Mouse (Mus musculus): Measurements from ENCODE around the gene Ctdspl. TPM values are rescaled to one million over a fixed set of nuclear protein-coding genes. Genes with fewer than 3 reads are reported as not detected.

The Ctdspl gene
- total RNA-seq, 2 experiments from 2014 or later = 11.2 to 11.3 TPM

- intact Hi-C loops (cut with DNase I) = loop anchor here (10.0 kb wide), 1 partner anchor 980 kb away; the partner anchor contains the start of gene Wdr48
- DNase-seq = no peak
Observed at GRCm38 (mm10) chr9:118915290-118915689, 11.0 kb upstream of the Ctdspl start.

DNA sequence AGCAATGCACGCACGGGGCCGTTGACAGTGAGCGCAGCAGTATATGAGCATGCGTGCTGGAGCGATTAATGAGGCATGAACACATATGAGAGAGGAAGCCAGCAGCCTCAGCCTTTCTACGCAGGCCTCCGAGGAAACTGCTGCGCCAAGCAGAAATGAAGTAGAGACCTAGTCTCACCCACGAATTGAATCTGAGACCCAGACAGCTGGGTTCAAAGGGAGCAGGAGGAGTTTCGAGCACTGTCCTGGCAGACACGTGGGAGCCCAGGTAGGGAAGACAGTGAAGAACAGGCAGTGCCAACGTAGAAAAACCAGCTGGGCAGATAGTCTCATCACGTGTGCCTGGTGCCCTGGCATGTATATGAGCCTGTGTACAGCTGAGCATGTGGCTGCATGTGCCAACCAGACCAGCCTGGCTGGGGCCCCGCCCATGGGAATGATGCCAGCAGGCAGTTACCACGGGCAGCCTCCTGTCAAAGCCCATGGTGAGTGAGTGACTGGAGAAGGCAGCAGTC lies 6.5 kb upstream of the Ctdspl start:
- intact Hi-C loops (cut with DNase I) = loop anchor here (1.0 to 10.0 kb wide), 4 partner anchors 110 to 975 kb away; partner anchors contain the start of genes Myd88 and Wdr48
- no peak for DNase-seq

DNA sequence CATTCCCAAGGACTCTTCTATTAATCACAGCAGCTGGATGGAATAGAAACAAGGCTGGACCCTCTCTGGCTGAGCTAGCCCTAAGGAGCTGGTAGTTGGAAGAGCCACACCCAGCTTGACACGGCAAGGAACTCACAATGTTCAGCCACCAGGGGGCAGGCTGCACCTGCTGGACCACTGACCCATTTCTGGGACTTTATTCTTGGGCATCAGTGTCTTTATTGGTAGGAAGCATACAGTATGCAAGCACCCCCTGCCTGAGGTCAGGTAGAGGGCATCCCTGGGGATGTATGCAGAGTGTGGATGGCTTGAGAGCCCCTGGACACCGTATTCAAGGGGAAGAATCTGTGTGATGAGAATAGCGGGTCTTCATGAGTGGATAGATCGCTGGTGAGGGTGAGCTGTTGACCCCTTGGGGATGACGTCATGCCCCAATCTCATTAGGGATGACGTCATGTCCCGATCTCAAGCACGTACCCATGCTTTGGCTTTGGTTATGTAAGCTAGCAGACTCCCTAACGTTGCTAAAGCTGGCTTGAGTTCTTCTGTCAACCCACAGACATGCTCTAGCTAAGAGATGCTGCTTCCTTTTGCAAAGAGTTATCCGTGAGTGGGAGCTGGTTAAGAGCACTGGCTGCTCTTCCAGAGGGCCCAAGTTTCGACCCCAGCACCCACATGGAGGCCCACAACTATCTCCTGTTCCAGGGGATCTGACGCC lies 5.3 kb upstream of the Ctdspl start:
- DNase-seq = peak; percentile 85 to 89
- intact Hi-C loops (cut with DNase I) = loop anchor here (1.0 to 10.0 kb wide), 3 partner anchors 108 to 424 kb away; partner anchors contain the start of gene Myd88

GRCm38 (mm10) chr9:118921926-118922325 lies 4.3 kb upstream of the Ctdspl start:
- intact Hi-C loops (cut with DNase I) = loop anchor here (10.0 kb wide), 1 partner anchor 423 kb away; the partner anchor contains the start of gene Myd88
- DNase-seq = no peak

DNA sequence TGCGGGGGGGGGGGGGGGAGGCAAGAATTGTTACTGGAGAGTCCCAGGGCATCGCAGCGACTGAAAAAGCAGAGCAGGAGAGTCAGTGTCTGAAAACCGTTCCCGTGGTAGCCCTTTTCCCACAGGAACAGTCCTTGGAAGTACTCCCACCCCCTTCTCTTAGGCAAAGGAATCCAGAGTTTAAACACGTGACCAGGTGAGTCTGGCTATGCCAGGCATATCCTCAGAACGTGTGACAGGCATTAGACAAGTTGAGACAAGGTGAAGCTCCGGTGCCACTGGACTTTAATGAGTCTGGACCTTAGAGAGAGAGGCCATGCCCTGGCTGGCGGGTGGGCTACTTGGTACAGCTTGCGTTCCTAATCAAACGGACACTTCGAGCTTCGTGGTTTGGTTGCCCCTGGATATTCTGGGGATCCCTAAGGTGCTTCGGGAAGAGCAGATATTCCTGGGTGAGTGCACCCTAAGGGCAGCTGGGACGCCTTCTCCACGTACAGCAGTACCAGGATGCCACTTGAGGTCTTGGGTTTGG lies 1.6 kb upstream of the Ctdspl start:
- DNase-seq = no peak
- intact Hi-C loops (cut with DNase I) = loop anchor here (5.0 to 10.0 kb wide), 2 partner anchors 58 to 420 kb away; partner anchors contain the start of gene Myd88

DNA sequence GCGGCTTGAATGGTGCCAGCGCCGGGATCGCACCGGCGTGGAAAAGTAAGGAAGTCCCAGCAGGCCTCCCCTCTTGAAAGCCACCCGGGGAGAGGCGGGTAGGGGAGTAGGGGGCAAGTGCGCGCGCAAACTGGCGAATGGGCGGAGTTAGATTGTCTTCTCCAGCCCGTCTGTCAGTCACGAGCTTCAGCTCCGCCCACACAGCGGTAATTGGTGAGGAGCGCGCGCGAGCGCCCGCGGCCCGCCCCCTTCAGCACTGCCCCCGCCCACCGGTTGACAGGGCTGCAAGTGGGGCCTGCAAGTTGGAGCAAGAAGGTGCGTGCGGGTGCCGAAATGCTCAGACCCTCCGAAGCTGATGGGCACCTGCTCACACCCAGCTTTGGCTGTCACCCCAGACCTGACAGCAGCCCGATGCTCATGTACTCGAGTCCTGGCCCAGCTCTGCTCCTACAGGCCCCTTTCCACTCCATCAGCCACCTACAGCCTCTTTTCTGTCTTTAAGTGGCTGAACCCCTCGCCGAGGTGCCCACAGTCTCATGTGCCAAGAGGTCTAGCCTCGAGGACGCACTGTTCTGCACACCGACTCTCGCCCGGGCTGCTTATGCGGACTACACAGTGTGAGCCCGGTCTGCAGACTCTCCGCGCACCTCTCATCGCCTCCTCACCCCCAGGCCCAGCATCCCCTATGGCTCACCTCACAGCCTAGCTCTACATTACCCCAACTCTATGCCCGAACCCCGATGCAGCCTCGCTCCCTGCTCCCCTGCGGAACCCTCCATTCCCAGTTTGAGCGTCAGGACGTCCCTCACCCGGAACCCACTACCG lies 755 bp upstream of the Ctdspl start:
- DNase-seq = peak; percentile 94 to 95
- intact Hi-C loops (cut with DNase I) = loop anchor here (5.0 to 10.0 kb wide), 2 partner anchors 57 to 419 kb away; partner anchors contain the start of gene Myd88

GRCm38 (mm10) chr9:118926688-118927321 lies 552 bp downstream of the Ctdspl start:
- peak; percentile 44 to 53 for DNase-seq
- intact Hi-C loops (cut with DNase I) = loop anchor here (5.0 to 10.0 kb wide), 2 partner anchors 55 to 418 kb away; partner anchors contain the start of gene Myd88

GRCm38 (mm10) chr9:118927501-118927900 lies 1.2 kb downstream of the Ctdspl start:
- no peak for DNase-seq
- intact Hi-C loops (cut with DNase I) = loop anchor here (5.0 to 10.0 kb wide), 2 partner anchors 55 to 417 kb away; partner anchors contain the start of gene Myd88

GRCm38 (mm10) chr9:118928007-118928406 lies 1.8 kb downstream of the Ctdspl start:
- intact Hi-C loops (cut with DNase I) = loop anchor here (5.0 to 10.0 kb wide), 2 partner anchors 54 to 417 kb away; partner anchors contain the start of gene Myd88
- DNase-seq = no peak

DNA sequence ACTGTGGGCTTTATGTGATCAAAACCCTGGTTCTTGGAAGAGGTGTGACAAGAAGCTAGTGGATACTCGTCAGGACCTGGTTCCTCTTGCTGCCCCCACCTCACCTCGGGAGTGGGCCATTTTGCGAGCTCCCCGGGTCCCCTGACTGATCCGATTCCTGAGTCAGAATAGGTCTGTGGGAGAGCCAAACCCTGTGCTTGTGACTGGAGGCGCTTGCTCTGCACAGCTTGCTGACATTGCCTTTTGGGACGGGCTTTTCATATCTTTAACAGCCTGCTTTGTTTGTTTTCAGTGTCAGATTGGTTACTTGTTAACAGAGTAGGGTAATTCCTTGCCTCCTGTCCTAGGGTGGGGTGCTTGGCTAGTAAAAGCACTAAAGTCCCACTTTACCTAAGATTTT lies 2.4 kb downstream of the Ctdspl start:
- intact Hi-C loops (cut with DNase I) = loop anchor here (5.0 to 10.0 kb wide), 2 partner anchors 54 to 416 kb away; partner anchors contain the start of gene Myd88
- no peak for DNase-seq

GRCm38 (mm10) chr9:118930611-118931010 lies 4.4 kb downstream of the Ctdspl start:
- DNase-seq = no peak
- intact Hi-C loops (cut with DNase I) = no loop called here

DNA sequence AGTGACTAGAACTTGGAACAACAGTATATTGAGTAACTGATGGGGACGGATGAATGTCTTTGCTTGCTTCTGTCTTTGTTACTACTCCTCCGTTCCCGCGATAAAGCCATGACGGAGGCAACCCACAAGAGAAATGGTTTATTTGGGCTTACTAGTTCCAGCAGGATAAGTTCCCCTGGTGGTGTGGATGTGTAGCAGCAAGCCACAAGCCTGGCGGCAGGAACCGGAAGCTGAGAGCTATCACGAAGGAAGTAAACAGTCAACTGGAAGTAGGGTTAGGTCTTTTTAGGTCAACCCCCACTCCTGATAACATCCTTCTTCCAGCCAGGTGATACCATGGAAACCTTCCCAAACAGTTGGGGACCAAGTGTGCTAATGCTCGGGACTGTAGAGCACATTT lies 7.5 kb downstream of the Ctdspl start:
- DNase-seq = no peak
- intact Hi-C loops (cut with DNase I) = no loop called here

DNA sequence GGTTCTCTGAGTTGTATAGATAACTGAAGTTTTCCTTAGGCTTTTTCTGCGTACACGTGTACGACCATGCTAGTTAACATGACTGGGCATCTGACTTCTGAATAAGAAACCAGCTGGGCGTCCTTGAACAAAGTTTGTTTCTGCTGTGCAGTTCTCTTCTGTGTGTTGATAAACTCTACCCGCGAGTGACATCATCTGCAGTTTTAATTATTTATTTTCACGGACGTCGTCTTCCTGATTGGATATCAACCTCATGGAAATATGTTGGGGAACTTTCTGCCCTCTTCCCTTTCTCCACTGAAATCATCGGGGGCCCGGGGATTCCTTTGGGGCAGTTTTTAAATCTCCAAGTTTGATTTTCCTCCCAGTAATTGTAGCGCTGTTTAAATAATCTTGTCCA lies 8.1 kb downstream of the Ctdspl start:
- no peak for DNase-seq
- intact Hi-C loops (cut with DNase I) = no loop called here

DNA sequence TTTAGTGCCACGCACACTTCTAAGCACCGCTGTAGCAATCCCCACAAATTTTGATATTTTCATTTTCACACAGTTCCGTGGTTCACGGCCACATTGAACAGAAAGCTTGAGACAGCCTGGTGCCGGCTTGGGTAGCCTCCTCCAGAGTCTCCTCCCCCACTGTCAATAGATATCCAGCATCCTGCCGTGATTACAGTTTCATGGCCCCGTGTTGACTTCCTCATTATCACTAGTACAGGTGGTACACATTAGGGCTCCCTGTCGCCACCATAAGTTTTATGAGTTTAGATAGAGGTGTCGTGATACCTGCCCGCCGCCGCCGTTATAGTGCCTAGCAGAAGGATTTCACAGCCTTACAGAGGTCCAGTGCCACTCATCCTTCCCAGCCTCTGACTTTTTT lies 8.8 kb downstream of the Ctdspl start:
- intact Hi-C loops (cut with DNase I) = no loop called here
- no peak for DNase-seq

GRCm38 (mm10) chr9:118936071-118936470 lies 9.8 kb downstream of the Ctdspl start:
- DNase-seq = no peak
- intact Hi-C loops (cut with DNase I) = no loop called here

DNA sequence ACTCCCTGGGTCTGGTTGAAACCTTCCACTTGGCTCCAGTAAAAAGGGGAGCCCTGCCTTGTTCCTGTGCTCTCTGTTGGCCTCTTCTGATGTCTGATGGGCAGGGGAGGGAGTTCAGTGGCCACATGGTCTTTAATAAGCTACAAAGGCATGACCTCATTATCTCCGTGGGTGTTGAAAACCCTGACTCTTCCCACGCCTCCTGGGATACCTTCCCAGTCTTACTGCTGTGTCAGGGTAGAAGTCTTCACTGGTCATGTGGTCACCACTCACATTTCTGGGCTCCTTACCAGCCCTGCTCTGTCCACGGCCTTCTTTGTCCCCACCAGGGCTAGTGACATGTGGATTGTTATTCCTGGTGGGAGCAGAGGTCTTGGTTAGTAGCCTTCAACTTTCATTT lies 11.3 kb downstream of the Ctdspl start:
- peak; percentile 60 to 65 for DNase-seq
- intact Hi-C loops (cut with DNase I) = no loop called here

- intact Hi-C loops (cut with DNase I) = no loop called here
- no peak for DNase-seq
Observed at GRCm38 (mm10) chr9:118939410-118939809, 13.2 kb downstream of the Ctdspl start.

DNA sequence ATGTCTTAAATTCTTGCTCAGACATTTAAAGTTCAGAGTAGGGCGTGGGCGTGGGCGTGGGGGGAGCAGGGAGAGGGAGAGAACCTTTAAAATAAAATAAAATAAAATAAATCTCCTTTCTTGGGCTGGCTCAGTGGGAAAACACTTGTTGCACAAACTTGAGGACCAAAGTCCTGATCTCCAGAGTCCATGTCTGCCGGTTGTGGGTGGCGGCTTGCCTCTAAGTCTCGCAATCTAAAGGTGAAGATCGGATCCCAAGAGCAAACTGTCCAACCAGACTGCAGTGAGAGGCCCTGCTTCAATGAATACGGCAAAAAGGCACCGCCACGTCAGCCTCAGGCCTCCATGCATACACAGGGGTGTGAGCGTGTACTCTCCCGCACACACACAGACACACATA lies 13.6 kb downstream of the Ctdspl start:
- no peak for DNase-seq
- intact Hi-C loops (cut with DNase I) = no loop called here

DNA sequence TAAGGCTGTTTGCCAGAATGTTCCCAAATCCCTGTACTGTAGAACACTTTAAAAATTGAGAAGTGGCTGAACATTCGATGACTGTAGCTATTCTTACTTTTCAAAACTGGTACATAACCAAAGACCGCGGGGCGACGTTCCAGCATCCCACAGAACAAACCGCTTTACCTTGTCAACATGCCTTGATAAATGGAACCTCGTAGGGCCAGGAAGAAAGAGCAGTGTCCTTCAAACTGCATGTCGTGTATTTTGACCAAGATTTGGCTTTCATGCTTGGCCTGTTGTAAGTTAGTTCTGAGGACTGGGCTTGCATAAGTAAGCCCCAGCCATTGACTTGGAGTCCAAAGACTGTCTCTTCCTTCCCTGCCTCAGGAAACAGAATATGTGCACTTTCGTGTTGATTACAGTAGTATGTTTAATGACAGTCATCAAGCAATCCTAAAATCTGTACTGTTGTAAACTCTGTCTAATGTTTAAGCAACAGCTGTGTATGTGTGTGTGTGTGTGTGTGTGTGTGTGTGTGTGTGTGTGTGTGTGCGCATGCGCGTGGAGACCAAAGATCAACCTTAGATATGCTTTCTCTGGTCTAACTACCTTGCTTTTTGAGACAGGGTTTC lies 14.4 kb downstream of the Ctdspl start:
- intact Hi-C loops (cut with DNase I) = no loop called here

GRCm38 (mm10) chr9:118942030-118942429 lies 15.8 kb downstream of the Ctdspl start:
- intact Hi-C loops (cut with DNase I) = no loop called here
- DNase-seq = no peak

More for the DNA sequence above, 14.4 kb downstream of the Ctdspl start:
- no peak for DNase-seq

All from heart, postnatal 36 days (tissue).